Mouse (Mus musculus): ENCODE data around the gene Reep1.
A peak's percentile ranks its signal among the peaks of the same experiment; 100 is the strongest.

GRCm38 (mm10) chr6:71830690-71831580 is 123.6 kb downstream of the Reep1 start, which contains the start of gene Immt:
- TF ChIP-seq POLR2A (IDR thresholded peaks at IDR 0.05; ENCODE audit: low read depth, low read length): peak; percentile 91
- no peak for TF ChIP-seq CTCF (IDR thresholded peaks at IDR 0.05; ENCODE audit: borderline replicate concordance, insufficient read depth, low read length)

All from embryonic fibroblast, embryonic 13.5 days (primary cell).